Mouse (Mus musculus) embryo, embryonic 9.5 days (tissue): ENCODE measurements around the gene Oas1g.
A peak's percentile ranks its signal among the peaks of the same experiment; 100 is the strongest.
"Not testable (repeated sequence)": the region's sequence is repeated elsewhere in the genome, so short reads cannot be mapped to it uniquely, and the experiment has no call there.

Experiments used
- DNase-seq: peaks from one replicate; pipeline ENCODE4 v3.0.0-alpha.2; 2017; ENCODE audit errors: extremely low spot score

The Oas1g gene

DNA sequence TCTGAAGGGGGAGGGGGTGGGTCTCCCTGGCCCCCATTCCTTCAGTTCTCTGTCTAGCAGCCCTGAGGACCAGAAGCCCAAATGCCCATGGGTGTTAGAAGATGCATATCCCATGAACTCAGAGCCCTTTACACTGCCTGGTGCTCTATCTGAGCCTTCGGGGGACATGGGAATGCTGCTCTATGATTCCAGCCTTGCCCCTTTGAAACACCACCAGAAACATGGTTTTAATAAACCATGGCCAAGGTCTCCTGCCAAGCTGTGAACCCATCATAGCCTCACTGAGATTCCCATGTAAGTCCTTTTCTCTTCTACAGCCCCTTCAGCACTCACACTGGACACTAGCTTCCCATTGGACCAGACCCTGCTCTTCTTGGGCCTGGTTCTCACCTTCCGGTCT lies 2.6 kb upstream of the Oas1g start:
- no peak for DNase-seq

DNA sequence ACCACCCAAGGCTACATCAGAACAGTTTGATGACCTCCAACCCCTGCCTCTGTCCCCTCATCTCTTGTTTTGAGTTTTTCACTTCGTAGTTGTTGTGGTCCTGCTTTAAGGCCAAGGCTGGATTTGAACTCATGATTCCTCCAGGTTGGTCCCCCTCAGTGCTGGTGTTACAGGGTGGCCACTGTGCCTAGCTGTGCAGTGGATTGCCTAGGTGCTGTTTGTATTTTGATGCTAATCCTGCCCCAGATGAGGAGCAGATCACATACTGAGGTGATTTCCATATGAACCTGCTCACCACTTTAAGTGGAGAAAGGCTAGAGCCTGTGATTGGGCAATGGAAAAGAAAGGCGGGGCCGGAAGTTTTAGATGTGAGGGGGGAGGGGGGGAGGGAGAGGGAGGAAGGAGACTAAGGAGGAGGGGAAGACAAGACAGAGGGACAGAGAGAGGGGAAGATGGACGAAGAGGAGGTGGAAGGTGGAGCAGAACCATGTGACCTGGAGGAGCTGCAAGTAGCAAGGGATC lies 942 bp upstream of the Oas1g start:
- not testable (repeated sequence) for DNase-seq

DNA sequence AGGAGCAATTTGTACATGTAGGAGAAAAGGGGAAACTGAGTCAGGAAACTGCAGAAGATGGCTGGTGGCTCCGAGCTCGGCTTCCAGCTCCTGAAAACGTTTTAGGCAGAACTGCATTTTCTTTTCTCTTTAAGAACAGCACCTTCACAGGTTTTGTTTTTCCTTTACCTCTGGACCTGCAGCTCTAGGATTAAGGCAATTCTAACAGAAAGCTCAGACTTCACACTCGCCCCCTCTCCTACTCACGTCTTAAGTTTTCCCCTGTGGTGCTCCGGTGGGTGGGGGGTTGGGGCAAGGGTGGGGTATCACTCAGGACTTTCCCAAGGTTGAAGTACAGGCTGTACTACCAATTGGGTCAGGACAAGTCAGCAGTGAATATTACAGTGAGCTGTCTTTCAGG lies 418 bp upstream of the Oas1g start:
- DNase-seq = no peak

DNA sequence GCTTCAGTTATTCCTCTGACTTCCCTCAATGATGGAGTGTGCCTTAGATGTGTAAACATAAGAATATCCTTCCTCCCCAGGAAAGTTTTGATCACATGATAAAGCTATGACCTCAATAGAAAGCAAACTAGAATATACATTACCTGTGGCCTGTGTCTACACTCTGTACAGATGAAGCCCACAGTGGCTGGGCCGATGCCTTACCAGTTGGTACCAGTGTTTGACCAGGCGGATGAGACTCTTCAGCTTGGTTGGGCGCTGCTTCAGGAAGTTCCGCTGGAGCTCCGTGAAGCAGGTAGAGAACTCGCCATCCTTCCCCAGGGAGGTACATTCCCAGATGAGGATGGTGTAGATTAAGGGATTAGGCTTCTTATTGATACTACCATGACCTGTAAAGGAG lies 5.7 kb downstream of the Oas1g start:
- DNase-seq = not testable (repeated sequence)

DNA sequence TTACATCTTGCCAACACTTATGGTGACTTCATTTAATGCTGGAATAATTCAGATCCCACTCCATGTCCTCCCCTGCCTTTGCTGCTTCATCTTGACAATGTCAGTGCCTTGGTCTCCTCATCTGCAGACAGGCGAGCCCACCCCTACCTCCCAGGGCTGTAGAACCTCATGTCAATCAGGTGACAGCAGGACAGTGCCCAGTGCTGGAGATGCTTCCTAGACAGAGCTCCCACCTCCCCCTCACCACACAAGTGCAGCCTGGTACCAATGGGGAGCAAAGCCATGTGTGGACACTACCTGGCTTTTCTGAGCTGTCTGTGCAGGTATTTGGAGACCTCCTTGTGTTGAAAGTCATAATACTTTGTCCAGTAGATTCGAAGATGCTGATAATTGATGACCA lies 8.6 kb downstream of the Oas1g start:
- not testable (repeated sequence) for DNase-seq

DNA sequence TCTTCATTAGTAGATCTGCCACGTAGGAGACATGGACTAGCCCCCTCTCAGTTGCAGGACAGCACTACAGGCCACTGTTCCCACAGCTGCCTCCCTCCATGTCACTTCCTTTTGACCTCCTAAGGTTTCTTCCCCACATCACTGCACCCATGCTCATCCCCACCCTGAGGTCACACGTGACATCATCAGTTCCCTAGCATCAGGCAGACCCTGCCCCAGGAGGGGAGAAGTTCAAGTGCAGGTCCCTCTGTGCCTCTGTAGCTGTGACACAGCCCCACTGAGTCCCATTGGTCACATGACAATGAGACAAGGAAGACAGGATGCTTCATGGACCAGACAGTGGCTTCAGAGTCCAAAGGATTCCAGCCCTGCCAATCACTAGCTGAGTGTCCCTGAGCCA lies 10.0 kb downstream of the Oas1g start:
- not testable (repeated sequence) for DNase-seq

DNA sequence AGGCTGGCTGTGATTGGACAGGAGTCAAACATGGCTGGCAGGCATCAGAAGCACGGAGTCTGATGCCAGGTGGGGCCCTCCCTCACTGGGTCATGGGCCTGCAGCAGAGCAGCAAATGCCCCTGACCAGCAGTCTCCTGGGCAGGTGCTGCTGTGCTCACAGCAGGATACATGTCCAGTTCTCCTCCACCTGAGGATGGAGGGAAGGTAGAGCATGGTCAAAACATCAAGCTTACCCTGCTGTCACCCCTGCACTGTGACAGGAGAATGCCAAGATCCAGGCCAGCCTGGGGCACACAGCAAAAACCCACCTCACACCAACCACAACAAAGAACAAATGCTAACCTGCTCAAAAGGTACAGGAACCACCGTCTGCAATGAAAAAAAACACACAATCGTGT lies 10.6 kb downstream of the Oas1g start:
- not testable (repeated sequence) for DNase-seq

DNA sequence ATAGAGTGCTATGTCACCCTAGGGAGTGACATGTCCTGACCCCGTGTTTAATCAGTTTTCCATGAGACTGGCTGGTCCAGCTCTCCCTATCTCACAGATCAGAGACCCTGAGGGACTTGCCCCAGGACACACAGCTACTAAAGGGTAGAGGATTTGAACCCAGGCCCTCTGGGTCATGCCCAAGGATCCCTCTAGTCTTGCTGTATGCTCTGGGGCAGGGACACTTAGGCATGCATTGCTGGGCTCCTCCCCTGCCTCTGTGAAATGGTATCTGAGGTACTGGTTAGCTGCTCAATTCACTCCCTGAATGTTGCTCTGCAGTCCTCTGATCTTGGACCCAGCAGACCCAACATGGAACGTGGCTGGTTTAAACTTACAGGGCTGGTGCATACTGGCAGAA lies 15.9 kb downstream of the Oas1g start:
- DNase-seq = no peak

DNA sequence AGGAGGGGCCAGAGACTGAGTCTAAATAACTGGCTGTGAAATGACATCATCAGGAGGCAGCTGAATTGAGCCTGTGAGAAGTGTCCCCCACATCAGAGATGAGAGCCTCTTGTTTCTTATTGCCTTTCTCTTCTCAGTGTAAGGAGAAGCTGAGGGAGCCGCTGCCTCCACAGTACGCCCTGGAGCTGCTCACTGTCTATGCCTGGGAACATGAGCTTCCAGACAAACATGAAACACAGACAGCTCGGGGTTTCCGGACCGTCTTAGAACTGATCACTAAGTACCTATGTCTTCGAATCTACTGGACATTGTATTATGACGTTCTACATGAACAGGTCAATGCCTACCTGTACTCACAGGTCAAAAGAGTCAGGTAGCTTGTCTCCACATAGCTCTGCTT lies 16.6 kb downstream of the Oas1g start:
- no peak for DNase-seq

DNA sequence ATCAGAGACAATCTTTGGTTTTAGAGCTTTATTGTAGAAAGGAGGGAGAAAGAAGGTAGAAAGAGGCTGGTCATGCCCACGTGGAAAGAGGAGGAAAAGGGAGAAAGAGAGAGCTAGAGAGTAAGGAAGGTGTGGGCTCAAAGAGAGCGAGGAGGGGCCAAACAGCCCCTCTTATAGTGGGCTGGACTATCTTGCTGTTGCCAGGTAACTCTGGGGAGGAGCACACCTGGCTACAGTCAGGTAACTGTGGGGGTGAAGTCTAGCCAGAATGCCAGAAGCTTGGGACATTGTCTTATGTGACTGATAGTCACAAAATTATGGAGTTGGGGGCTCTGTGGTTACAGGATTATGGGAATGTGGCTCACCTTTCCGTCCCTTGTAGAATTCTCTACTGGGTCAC lies 17.3 kb downstream of the Oas1g start:
- DNase-seq = no peak

DNA sequence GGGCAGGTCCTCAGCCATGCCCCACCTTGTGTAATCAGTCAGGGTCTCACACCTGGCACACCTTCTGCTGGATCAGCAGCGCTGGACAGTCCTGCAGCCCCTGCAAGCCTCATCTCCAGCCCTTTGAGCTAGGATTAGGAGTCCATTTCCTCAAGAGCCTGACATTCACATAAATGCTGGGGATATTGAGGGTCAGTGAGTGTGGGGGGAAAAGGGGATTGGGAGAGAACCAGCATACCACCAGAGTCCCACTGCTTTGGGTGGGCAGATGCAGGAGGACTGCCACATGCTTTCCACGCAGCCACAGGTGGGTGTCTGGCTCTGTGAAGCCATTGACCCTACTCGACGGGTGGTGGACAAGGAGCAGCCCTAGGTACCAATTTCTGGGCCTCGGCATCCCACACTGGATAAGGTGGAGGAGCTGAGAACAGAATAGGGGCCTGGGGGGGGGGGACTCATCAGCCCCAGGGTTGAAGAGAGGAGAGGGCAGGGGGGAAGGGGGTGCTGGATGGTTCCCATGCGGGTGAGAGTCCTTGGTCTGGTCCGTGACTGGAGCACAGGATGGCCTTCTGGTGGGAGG lies 17.9 kb downstream of the Oas1g start:
- DNase-seq = no peak

DNA sequence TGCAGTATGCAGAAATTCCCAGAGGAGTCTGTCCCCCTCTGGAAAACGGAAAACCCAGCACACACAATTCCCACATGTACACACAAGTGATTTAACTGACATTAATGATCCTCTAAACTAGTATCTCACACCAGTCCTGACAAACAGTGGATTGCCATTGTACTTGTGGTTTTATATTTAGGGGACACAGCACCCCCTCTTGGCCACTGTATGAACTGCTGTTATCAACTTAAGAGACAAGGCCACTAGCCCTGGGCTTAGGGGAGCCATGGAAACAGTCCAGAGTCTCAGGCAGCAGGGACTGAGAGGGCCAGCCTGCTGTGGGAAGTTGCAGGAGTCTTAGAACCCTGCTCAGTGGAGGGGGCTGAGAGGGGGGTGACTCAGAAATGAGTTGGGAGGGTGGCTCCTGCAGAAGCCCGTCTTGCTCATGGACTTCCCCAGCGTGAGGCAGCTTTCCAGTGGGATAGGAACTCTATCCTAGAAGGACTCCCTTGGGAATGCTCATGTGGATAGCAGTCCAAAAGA lies 22.0 kb downstream of the Oas1g start:
- peak; percentile 11 for DNase-seq

DNA sequence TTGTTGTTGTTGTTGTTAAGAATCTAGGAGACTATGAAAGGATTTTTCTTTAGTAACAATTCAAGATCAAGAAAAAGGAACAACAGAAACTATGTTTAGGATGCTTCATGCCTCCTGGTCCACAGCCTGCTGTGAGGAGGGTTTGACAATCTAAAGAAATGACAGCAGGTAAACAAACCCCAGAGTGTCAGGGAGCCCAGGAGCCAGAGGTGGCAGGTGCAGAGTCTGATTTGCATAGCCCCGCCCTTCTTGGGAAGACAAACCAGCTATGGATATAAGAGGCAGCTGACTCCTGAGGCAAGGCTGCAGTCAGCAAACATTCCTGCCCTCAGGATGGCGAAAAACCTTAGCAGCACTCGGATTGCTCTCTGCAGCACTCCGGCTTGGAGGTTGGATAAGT lies 26.3 kb downstream of the Oas1g start, which contains the start of gene Oas1h:
Gene Oas1h (plus strand): TSS at position 301 of the 400 bp plus-strand sequence.
- DNase-seq = no peak

DNA sequence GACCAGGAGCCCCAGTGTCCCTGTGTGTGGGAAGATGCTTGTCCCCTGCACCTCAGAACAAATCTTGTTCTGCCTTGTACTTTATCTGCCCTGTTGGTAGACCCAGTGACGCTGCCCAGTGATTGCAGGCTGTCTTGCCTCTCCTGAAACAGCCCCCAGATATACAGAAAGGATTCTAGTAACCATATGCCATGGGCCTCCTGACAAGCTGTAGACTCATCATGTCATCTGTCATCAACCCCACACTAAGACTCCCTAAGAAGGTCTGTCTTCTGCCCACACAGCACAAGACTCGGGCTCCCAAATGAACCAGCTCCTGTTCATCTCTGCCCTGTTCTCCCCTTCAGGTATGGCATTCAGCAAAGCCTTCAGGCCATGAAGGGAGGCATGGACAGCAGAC lies 28.2 kb downstream of the Oas1g start:
- DNase-seq = no peak

DNA sequence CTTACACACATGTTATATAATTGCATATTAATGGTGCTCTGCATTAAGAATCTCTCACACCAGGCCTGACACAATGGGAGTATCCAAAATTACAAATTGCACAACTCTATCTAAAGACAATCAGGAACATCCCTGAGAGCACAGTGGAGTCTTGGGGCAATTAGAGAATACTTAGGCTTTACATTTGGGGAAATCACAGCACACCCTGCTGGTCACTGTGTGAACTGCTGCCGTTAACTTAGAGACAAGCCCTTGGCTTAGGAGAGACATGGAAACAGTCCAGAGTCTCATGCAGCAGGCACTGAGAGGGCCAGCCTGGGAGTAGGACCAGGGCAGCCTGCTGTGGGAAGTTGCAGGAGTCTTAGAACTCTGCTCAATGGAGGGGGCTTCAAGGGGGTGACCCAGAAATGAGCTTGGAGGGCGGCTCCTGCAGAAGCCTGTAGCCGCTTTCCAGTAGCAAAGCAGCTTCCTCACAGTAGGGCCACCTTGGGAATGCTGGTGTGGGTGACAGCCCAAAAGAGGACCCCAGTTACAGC lies 37.7 kb downstream of the Oas1g start:
- DNase-seq = peak; percentile 19

DNA sequence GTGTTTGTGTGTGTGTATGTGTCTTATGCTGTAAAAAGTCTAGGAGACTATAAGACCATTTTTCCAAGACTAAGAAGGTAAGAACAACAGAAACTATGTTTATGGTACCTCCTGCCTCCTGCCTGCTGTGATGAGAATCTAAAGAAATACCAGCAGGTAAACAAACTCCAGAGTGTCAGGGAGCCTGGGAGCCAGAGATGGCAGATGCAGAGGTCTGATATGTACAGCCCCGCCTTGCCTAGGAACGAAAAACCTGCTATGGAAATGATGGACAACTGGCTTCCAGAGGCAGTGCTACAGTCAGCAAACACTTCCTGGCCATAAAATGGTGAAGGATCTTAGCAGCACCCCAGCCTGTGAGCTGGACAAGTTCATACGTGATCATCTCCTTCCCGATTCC lies 40.3 kb downstream of the Oas1g start, which contains the start of gene Oas1f:
Gene Oas1f (plus strand): TSS at position 301 of the 400 bp plus-strand sequence.
- no peak for DNase-seq

DNA sequence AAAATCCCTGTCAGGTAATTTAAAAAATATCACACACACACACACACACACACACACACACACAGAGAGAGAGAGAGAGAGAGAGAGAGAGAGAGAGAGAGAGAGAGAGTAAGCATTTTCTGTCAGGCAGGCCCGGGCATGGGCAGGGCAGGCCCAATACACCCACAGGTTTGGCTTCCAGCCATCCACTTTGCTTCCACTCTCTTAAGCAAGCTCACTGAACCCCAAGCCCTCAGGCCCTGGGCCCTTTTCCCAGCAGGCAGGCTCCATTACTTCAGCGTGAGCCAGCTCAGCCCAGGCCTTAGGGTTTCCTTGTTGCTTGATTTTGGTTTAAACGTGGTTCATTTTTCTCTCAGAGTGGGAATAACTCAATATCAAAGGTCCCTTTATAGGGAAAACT lies 42.7 kb downstream of the Oas1g start:
- no peak for DNase-seq

DNA sequence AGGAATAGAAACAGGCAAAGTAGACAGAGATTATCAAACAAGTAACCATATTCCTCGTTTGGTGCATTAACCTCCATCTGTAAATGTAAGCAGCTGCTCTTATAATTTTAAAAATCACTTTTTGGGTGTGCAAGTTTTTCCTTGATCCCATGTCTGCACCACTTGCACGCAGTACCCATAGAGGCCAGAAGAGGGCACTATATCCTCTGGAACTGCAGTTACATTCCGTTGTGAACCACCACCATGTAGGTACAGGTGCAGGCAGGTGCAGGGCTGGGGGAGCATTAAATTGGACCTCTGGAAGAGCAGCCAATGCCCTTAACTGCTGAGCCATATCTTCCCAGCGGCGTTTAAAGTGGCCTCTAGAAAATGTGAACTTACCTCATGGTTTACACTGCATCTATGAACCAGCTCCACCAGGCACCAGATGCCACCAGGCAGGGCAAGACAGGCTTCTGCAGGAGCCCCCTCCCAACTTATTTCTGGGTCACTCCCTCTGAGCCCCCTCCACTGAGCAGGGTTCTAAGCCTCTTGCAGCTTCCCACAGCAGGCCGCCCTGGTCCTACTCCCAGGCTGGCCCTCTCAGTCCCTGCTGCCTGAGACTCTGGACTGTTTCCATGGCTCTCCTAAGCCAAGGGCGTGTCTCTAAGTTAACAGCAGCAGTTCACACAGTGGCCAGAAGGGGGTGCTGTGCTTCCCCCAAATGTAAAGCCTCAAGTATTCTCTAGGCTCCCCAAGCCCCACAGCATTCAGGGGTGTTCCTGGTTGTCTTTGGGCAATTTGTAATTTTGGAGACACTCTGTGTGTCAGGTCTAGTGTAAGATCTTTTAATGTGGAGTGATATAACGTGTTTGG lies 50.5 kb downstream of the Oas1g start:
- peak; percentile 40 for DNase-seq

DNA sequence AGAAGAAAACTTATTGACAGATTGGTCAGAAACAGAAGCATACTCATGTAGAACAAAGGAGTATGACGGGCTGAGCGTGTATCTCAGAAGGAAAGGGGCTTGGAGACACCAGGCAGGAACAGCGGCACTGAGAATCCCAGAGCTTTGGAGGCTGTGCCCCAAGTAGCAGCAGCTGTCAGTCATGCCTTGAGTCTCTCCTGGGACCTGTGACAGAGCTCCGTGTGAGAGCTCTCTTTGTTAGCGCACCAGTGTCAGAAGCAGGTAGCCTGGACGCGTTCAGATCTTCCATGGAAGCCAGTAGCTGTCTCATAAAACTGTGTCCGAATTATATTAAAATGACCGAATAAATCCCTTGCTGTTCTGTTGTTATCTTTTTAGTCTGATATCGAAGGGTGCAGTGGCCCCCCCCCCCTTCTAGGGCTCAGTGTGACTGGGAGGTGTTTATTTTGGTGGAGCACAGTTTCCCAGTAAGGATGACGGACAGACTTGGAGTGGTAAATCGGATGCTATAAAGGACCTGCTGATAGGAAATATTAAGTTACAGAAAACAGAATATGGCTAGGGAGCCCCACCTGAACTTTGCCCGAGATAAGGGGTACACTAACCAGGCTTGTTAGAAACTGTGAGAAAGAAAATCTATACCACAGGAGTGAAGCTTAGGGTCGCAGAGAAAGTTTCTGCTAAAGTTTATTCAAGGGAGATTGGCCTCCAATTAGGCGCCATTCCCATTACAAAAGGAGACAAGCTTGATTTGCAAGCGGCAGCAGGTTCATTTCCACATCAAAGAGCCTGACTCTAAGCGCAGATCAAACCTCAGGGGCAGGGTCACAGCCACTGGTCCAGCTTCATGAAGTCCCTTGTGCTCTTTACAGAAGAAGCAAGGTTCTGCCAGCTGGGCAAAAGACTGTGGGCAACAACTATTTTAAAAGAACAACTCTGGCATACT lies 53.8 kb downstream of the Oas1g start:
- no peak for DNase-seq

DNA sequence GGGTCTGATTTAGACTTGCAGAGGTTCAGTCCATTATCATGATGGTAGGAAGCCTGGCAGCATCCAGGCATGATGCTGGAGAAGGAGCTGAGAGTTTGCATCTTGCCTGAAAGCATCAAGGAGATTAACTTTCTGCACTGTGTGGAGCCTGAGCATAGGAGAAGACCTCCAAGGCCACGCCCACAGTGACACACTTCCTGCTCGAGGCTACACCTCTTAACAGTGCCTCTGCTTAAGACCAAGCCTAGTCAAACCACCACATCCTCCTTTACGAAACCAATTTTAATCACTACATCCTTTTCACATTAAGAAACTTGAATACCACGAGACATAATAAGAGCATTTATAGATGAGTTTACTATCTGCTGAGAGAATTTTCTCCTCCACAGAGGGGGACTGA lies 56.4 kb downstream of the Oas1g start:
- no peak for DNase-seq
